Mouse (Mus musculus) naive thymus-derived CD4-positive, alpha-beta T cell, adult 2 months (primary cell): Measurements from ENCODE around the gene Gm21828.
"Not testable (repeated sequence)": the region's sequence is repeated elsewhere in the genome, so short reads cannot be mapped to it uniquely, and the experiment has no call there.

Source experiments
- DNase-seq: peaks from one replicate; pipeline ENCODE4 v3.0.0-alpha.2; 2011; ENCODE audit warnings: low read depth

Gm21828 gene

GRCm38 (mm10) chrY:13223828-13224227 is at the start of gene Gm21828:
Gene Gm21828, minus strand, starts transcription at chrY:13223928.
- not testable (repeated sequence) for DNase-seq

GRCm38 (mm10) chrY:13252091-13252490 is 28.4 kb upstream of the Gm21828 start, which contains the start of the genes Gm21440 and Gm21454:
Gene Gm21440, plus strand, starts transcription at chrY:13252391.
Gene Gm21454, plus strand, starts transcription at chrY:13252442.
- DNase-seq = not testable (repeated sequence)
